7 mouse cellular contexts compared by ENCODE assay signal in genomic region chr12:88992141-88992540, GRCm38 (mm10).
A peak's percentile ranks its signal among the peaks of the same experiment; 100 is the strongest.
DNase-seq lines count a peak whose midpoint lies in the region.

No protein-coding gene starts in this region.

- DNase-seq in layer of hippocampus, adult 11-12 months (ENCODE audit: low spot score) = peak; percentile 32
- DNase-seq in layer of hippocampus, adult 9-11 months = no peak
- peak; percentile 47 for DNase-seq in Muller cell, postnatal 12 days (ENCODE audit: inconsistent ontology term)
- peak; percentile 43 for DNase-seq in embryo, embryonic 11.5 days (ENCODE audit: low read depth, low spot score)
- DNase-seq in lung, postnatal 36 days = peak; percentile 32
- no peak for DNase-seq in adrenal gland, postnatal 36 days
- no peak for DNase-seq in thymus, postnatal 4 days

Comparison
In these comparisons a context has a peak if more than half of its experiments do, and no peak if none do; other contexts are left out.
1. DNase-seq: peak in layer of hippocampus, adult 11-12 months (single experiment), Muller cell, postnatal 12 days (single experiment), embryo, embryonic 11.5 days (single experiment) and lung, postnatal 36 days (single experiment); none in layer of hippocampus, adult 9-11 months (single experiment), adrenal gland, postnatal 36 days (0 of 2) and thymus, postnatal 4 days (single experiment).